Mouse (Mus musculus) splenic B cell, adult 2 months (primary cell): ENCODE results near the gene Slc29a1.

Source experiments
- DNase-seq: peaks from one replicate; pipeline ENCODE4 v3.0.0-alpha.2; 2011; ENCODE audit warnings: low read depth, low spot score
- H3K27me3 ChIP-seq: 2 replicates; pipeline ENCODE4 v1.6.1; 2012; ENCODE audit warnings: mild to moderate bottlenecking, low read length, moderate library complexity, mixed read lengths; ENCODE audit not compliant: control insufficient read depth, poor library complexity, insufficient read depth, severe bottlenecking
- H3K36me3 ChIP-seq: 2 replicates; pipeline ENCODE4 v1.6.1; 2012; ENCODE audit warnings: mild to moderate bottlenecking, low read length, moderate library complexity, mixed read lengths; ENCODE audit not compliant: control insufficient read depth, poor library complexity, insufficient read depth, severe bottlenecking

Gene Slc29a1

GRCm38 (mm10) chr17:45598891-45599290 is 515 bp downstream of the Slc29a1 start:
- DNase-seq = no peak
- no peaks in the 10 kb centered on the region for H3K27me3 ChIP-seq
- no peaks in the 10 kb centered on the region for H3K36me3 ChIP-seq

GRCm38 (mm10) chr17:45598376-45598775 is 1.0 kb downstream of the Slc29a1 start:
- Histone ChIP-seq H3K36me3 (no peaks in the 10 kb centered on the region), H3K27me3 (no peaks in the 10 kb centered on the region)
- no peak for DNase-seq

- DNase-seq = peak; percentile 37
- Histone ChIP-seq H3K27me3 (no peaks in the 10 kb centered on the region), H3K36me3 (no peaks in the 10 kb centered on the region)
Observed at GRCm38 (mm10) chr17:45597787-45598186, 1.6 kb downstream of the Slc29a1 start.

GRCm38 (mm10) chr17:45596631-45597396 is 2.6 kb downstream of the Slc29a1 start:
- Histone ChIP-seq H3K36me3 (no peaks in the 10 kb centered on the region), H3K27me3 (no peaks in the 10 kb centered on the region)
- peak; percentile 64 for DNase-seq

- DNase-seq = no peak
- H3K36me3 ChIP-seq = no peaks in the 10 kb centered on the region
- H3K27me3 ChIP-seq = no peaks in the 10 kb centered on the region
Observed at GRCm38 (mm10) chr17:45595736-45596390, 3.5 kb downstream of the Slc29a1 start.

- DNase-seq = peak; percentile 64
- Histone ChIP-seq H3K36me3 (no peaks in the 10 kb centered on the region), H3K27me3 (no peaks in the 10 kb centered on the region)
Observed at GRCm38 (mm10) chr17:45594881-45595735, 4.3 kb downstream of the Slc29a1 start.

- no peak for DNase-seq
- no peaks in the 10 kb centered on the region for H3K27me3 ChIP-seq
Observed at GRCm38 (mm10) chr17:45594195-45594594, 5.2 kb downstream of the Slc29a1 start.

GRCm38 (mm10) chr17:45593479-45593878 is 5.9 kb downstream of the Slc29a1 start:
- no peak for DNase-seq
- H3K36me3 ChIP-seq = no peaks in the 10 kb centered on the region
- no peaks in the 10 kb centered on the region for H3K27me3 ChIP-seq

More at GRCm38 (mm10) chr17:45594195-45594594, 5.2 kb downstream of the Slc29a1 start:
- no peaks in the 10 kb centered on the region for H3K36me3 ChIP-seq

- Histone ChIP-seq H3K36me3 (no peaks in the 10 kb centered on the region), H3K27me3 (no peaks in the 10 kb centered on the region)
- DNase-seq = no peak
Observed at GRCm38 (mm10) chr17:45592606-45593431, 6.6 kb downstream of the Slc29a1 start.

GRCm38 (mm10) chr17:45591701-45592605 is 7.5 kb downstream of the Slc29a1 start:
- Histone ChIP-seq H3K27me3 (no peaks in the 10 kb centered on the region), H3K36me3 (no peaks in the 10 kb centered on the region)
- no peak for DNase-seq

GRCm38 (mm10) chr17:45590410-45590809 is 9.0 kb downstream of the Slc29a1 start:
- Histone ChIP-seq H3K36me3 (no peaks in the 10 kb centered on the region), H3K27me3 (no peaks in the 10 kb centered on the region)
- DNase-seq = no peak

GRCm38 (mm10) chr17:45589844-45590243 is 9.6 kb downstream of the Slc29a1 start:
- no peaks in the 10 kb centered on the region for H3K27me3 ChIP-seq
- DNase-seq = no peak
- no peaks in the 10 kb centered on the region for H3K36me3 ChIP-seq

GRCm38 (mm10) chr17:45589236-45589635 is 10.2 kb downstream of the Slc29a1 start:
- no peak for DNase-seq
- no peaks in the 10 kb centered on the region for H3K36me3 ChIP-seq
- no peaks in the 10 kb centered on the region for H3K27me3 ChIP-seq
